Mouse (Mus musculus) heart, embryonic 11.5 days (tissue): Measurements from ENCODE around the gene P2ry6. TPM values are rescaled to one million over a fixed set of nuclear protein-coding genes. Genes with fewer than 3 reads are reported as not detected.
A peak's percentile ranks its signal among the peaks of the same experiment; 100 is the strongest.

Source experiments
- ATAC-seq: fragments of 200-750 bp; cut with Nextera tagmentation; replicated peaks from 2 replicates; pipeline ENCODE4 v1.8.0; 2017; ENCODE audit warnings: moderate library complexity; ENCODE audit not compliant: insufficient number of reproducible peaks, low FRiP score, low TSS enrichment
- H3K27ac ChIP-seq: fragments of 300-500 bp; sonication (generic); 2 replicates; pipeline ENCODE4 v1.5.1; 2014; ENCODE audit warnings: mild to moderate bottlenecking, low read depth, low read length
- H3K27me3 ChIP-seq: fragments of 300-500 bp; sonication (generic); 2 replicates; pipeline ENCODE4 v1.6.1; 2014; ENCODE audit warnings: mild to moderate bottlenecking, low read length, mixed read lengths; ENCODE audit not compliant: control insufficient read depth, insufficient read depth
- H3K36me3 ChIP-seq: fragments of 300-500 bp; sonication (generic); 2 replicates; pipeline ENCODE4 v1.6.1; 2014; ENCODE audit warnings: mild to moderate bottlenecking, low read length, moderate library complexity, mixed read lengths; ENCODE audit not compliant: control insufficient read depth, insufficient read depth
- H3K4me1 ChIP-seq: fragments of 300-500 bp; sonication (generic); 2 replicates; pipeline ENCODE4 v1.6.1; 2014; ENCODE audit warnings: low read length; ENCODE audit not compliant: control insufficient read depth, insufficient read depth
- H3K4me2 ChIP-seq: fragments of 300-500 bp; sonication (generic); 2 replicates; pipeline ENCODE4 v1.6.1; 2014; ENCODE audit warnings: mild to moderate bottlenecking, moderate library complexity
- H3K4me3 ChIP-seq: fragments of 300-500 bp; sonication (generic); 2 replicates; pipeline ENCODE4 v1.5.1; 2014; ENCODE audit warnings: low read depth, low read length
- H3K9ac ChIP-seq: fragments of 300-500 bp; sonication (generic); 2 replicates; pipeline ENCODE4 v1.6.1; 2014; ENCODE audit warnings: mild to moderate bottlenecking, low read depth, low read length, moderate library complexity
- H3K9me3 ChIP-seq: fragments of 300-500 bp; sonication (generic); replicated peaks from 2 replicates; pipeline ENCODE4 v1.6.1; 2016; ENCODE audit warnings: low read length; ENCODE audit not compliant: control insufficient read depth
- WGBS: fragments of 180-500 bp; shearing (Covaris S2); extraction: QIAGEN DNeasy Blood & Tissue Kit; methylation state at CpG from one replicate; pipeline ENCODE4 v1.1.7; 2014; ENCODE audit not compliant: insufficient replicate concordance; 5-methylcytosine and 5-hydroxymethylcytosine counted together
- polyA plus RNA-seq: library from polyadenylated mRNA; unstranded; fragments of >200 nt; fragmentation: Nextera tagmentation; extraction: Ambion mirVana; gene quantifications from 2 replicates; pipeline ENCODE4 v1.2.1, GENCODE M21; 2014

P2ry6 gene
- polyA plus RNA-seq, 1 experiment from 2014 or later, result 2.1 TPM

GRCm38 (mm10) chr7:100911791-100912190 is 62.7 kb downstream of the P2ry6 start:
- no peaks in the 10 kb centered on the region for H3K27me3 ChIP-seq
- 0 out of 2 replicates have a peak, but pooled peaks cover under 1% of the 10 kb centered on the region for H3K36me3 ChIP-seq
- peaks cover 81% of the 10 kb centered on the region for H3K4me1 ChIP-seq
- H3K4me3 ChIP-seq, result no peak overlapping the region
- H3K9me3 ChIP-seq, result no peaks in the 10 kb centered on the region
- H3K9ac ChIP-seq, result no peak overlapping the region
- ATAC-seq, result no peak
- H3K4me2 ChIP-seq, result peak overlapping the region; percentile 29
- WGBS, result 25% methylated on average over 9 of the region's 9 CpGs
- peak overlapping the region; percentile 62 for H3K27ac ChIP-seq

GRCm38 (mm10) chr7:100911246-100911770 is 63.1 kb downstream of the P2ry6 start:
- H3K4me3 ChIP-seq, result no peak overlapping the region

GRCm38 (mm10) chr7:100908567-100908966 is 65.9 kb downstream of the P2ry6 start:
- Histone ChIP-seq H3K4me2 (no peak overlapping the region), H3K4me3 (no peak overlapping the region), H3K9me3 (no peaks in the 10 kb centered on the region), H3K27ac (no peak overlapping the region), H3K4me1 (peaks cover 66% of the 10 kb centered on the region), H3K9ac (no peak overlapping the region), H3K27me3 (no peaks in the 10 kb centered on the region), H3K36me3 (no peaks in the 10 kb centered on the region)
- no peak for ATAC-seq
- 41% methylated on average over 8 of the region's 8 CpGs for WGBS

More at GRCm38 (mm10) chr7:100911246-100911770, 63.1 kb downstream of the P2ry6 start:
- H3K4me1 ChIP-seq, result peaks cover 76% of the 10 kb centered on the region
- no peaks in the 10 kb centered on the region for H3K27me3 ChIP-seq
- no peak for ATAC-seq
- H3K4me2 ChIP-seq, result peak overlapping the region; percentile 29
- peak overlapping the region; percentile 62 for H3K27ac ChIP-seq
- no peaks in the 10 kb centered on the region for H3K36me3 ChIP-seq
- 0 out of 2 replicates have a peak overlapping the region, but pooled peaks have one; percentile 2 for H3K9ac ChIP-seq
- WGBS, result 13% methylated on average over 2 of the region's 2 CpGs
- no peaks in the 10 kb centered on the region for H3K9me3 ChIP-seq

GRCm38 (mm10) chr7:100908061-100908460 is 66.4 kb downstream of the P2ry6 start:
- H3K27ac ChIP-seq, result no peak overlapping the region; the same call in 1 of the 2 replicates
- peaks cover 61% of the 10 kb centered on the region for H3K4me1 ChIP-seq
- H3K4me2 ChIP-seq, result no peak overlapping the region
- WGBS, result 84% methylated on average over 7 of the region's 8 CpGs
- no peak overlapping the region for H3K9ac ChIP-seq
- no peak overlapping the region for H3K4me3 ChIP-seq
- no peak for ATAC-seq
- H3K27me3 ChIP-seq, result no peaks in the 10 kb centered on the region
- no peaks in the 10 kb centered on the region for H3K9me3 ChIP-seq
- H3K36me3 ChIP-seq, result no peaks in the 10 kb centered on the region

- Histone ChIP-seq H3K27me3 (no peaks in the 10 kb centered on the region), H3K4me2 (0 out of 2 replicates have a peak overlapping the region, but pooled peaks have one; percentile 4), H3K4me3 (no peak overlapping the region), H3K36me3 (no peaks in the 10 kb centered on the region), H3K4me1 (peaks cover 53% of the 10 kb centered on the region), H3K9ac (no peak overlapping the region), H3K27ac (no peak overlapping the region), H3K9me3 (no peaks in the 10 kb centered on the region)
- no peak for ATAC-seq
- 7% methylated on average over 1 of the region's 1 CpGs for WGBS
Observed at GRCm38 (mm10) chr7:100907231-100907630, 67.2 kb downstream of the P2ry6 start.

GRCm38 (mm10) chr7:100906029-100906789 is 68.2 kb downstream of the P2ry6 start:
- H3K27me3 ChIP-seq, result no peaks in the 10 kb centered on the region
- H3K36me3 ChIP-seq, result no peaks in the 10 kb centered on the region
- 88% methylated on average over 10 of the region's 10 CpGs for WGBS
- peaks cover 43% of the 10 kb centered on the region for H3K4me1 ChIP-seq
- H3K27ac ChIP-seq, result no peak overlapping the region
- ATAC-seq, result no peak
- no peak overlapping the region for H3K4me2 ChIP-seq
- no peak overlapping the region for H3K9ac ChIP-seq
- no peaks in the 10 kb centered on the region for H3K9me3 ChIP-seq
- no peak overlapping the region for H3K4me3 ChIP-seq

- Histone ChIP-seq H3K4me1 (peaks cover 31% of the 10 kb centered on the region), H3K27me3 (no peaks in the 10 kb centered on the region), H3K36me3 (no peaks in the 10 kb centered on the region), H3K9me3 (no peaks in the 10 kb centered on the region), H3K9ac (no peak overlapping the region), H3K4me3 (no peak overlapping the region), H3K27ac (no peak overlapping the region), H3K4me2 (no peak overlapping the region)
- no peak for ATAC-seq
- WGBS, result 61% methylated on average over 7 of the region's 7 CpGs
Observed at GRCm38 (mm10) chr7:100905037-100905436, 69.4 kb downstream of the P2ry6 start.

GRCm38 (mm10) chr7:100904612-100905011 is 69.8 kb downstream of the P2ry6 start:
- Histone ChIP-seq H3K9ac (no peak overlapping the region), H3K27ac (no peak overlapping the region), H3K4me2 (no peak overlapping the region), H3K9me3 (no peaks in the 10 kb centered on the region), H3K27me3 (no peaks in the 10 kb centered on the region), H3K36me3 (no peaks in the 10 kb centered on the region), H3K4me1 (peaks cover 27% of the 10 kb centered on the region), H3K4me3 (no peak overlapping the region)
- no peak for ATAC-seq
- WGBS, result 74% methylated on average over 5 of the region's 5 CpGs
